Mouse (Mus musculus) bone marrow, adult 2 months (tissue): ENCODE measurements around the gene Trpm8.

Source experiments
- CTCF ChIP-seq: fragments of 200-500 bp; IDR thresholded peaks from 2 replicates; pipeline ENCODE4 v1.5.1; 2011; ENCODE audit warnings: low read length, control low read depth; ENCODE audit not compliant: control insufficient read depth, insufficient read depth
- POLR2A ChIP-seq: fragments of 200-500 bp; IDR thresholded peaks from 2 replicates; pipeline ENCODE4 v1.6.1; 2011; ENCODE audit warnings: low read depth, mild to moderate bottlenecking, control low read depth, low read length, borderline replicate concordance; ENCODE audit not compliant: control insufficient read depth

DNA sequence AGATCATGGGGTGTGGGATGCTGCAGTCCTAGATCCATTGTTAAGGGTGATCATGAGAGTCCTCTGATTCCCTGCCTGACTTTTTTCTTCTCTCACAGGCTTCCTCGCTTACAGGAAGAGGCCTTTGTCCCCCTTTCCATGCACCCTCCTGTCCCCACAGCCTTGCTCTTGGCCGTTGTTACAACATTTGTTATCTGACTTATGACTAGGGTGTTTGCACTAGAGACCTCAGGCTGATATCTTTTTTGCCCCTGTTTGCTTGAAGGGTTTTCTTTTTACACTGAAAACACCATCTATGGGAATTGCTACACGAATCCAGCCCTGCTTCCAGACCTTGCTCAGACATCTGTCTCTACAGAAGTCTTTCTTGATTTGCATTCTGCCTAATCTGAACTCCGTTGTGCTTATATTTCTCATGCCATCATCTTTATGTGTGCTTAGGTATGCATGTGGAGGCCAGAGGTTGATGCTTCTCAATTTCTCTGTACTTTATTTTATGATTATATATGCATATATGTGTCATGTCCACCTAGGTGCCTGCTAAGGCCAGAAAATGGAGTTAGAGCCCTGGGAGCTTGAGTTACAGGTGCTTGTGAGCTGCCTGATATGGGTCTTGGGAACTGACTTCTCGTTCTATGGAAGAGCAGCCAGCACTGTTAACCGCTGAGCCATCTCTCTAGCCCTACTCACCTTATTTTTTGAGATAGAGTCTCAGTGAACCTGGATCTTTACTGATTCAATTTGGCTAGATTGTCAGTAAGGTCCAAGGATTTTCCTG is 27.7 kb downstream of the Trpm8 start:
- TF ChIP-seq POLR2A (no peak), CTCF (no peak)
